Mouse (Mus musculus) hindlimb bud, embryonic 11.5 days (tissue): ENCODE data around the gene Fibp.
A peak's percentile ranks its signal among the peaks of the same experiment; 100 is the strongest.

Experiments
- DNase-seq: peaks from one replicate; pipeline ENCODE4 v3.0.0-alpha.2; 2012; ENCODE audit warnings: low read depth, low spot score; ENCODE audit errors: extremely low spot score

Fibp gene

GRCm38 (mm10) chr19:5463791-5464562, 3.6 kb downstream of the Fibp start:
- peak; percentile 66 for DNase-seq

DNA sequence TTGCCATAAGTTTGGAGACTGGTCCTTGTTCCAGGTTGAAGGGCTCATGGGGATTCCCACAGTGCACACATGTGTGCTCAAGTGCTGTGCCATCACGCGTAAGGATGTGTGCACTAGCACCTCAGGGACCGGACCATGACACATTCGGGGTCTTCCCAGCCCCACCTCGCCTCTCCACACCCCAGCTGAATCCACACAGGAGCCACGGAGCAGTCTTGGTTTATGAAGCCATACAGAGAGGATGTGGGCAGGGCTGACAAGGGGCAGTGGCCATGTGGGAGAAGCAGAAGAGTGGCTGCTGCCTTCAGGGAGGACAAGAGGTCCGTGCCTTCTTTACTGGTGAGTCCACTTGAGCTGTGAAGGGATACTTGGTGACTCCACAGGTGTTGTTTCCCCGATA, 4.6 kb downstream of the Fibp start:
- DNase-seq, result no peak

GRCm38 (mm10) chr19:5466916-5467500, 6.6 kb downstream of the Fibp start:
- no peak for DNase-seq

DNA sequence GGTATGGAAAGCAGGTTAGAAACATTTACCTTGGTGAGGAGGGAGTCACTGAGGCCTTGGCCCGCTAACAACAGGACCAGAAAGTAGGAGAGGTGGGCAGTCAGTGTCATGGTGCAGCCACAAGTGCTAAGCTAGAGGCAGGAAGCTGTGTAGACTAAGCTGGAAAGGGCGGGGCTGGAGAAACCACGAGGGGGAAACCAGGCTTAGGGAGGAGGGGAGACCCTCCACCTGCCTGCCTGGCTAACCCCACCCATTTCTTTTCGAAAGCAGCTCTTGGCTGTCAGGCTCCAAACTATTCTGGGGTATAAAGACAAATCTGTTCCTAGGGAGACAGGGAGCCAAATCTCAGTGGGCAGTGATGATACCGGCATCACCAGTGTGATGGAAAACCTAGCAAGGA, 8.0 kb downstream of the Fibp start, which contains the start of gene Ctsw:
Gene Ctsw, minus strand, starts transcription at position 134 of the 400 bp plus-strand sequence.
- no peak for DNase-seq

GRCm38 (mm10) chr19:5471846-5472245, 11.4 kb downstream of the Fibp start:
- no peak for DNase-seq

- no peak for DNase-seq
Measured at GRCm38 (mm10) chr19:5472857-5473256, 12.4 kb downstream of the Fibp start.

DNA sequence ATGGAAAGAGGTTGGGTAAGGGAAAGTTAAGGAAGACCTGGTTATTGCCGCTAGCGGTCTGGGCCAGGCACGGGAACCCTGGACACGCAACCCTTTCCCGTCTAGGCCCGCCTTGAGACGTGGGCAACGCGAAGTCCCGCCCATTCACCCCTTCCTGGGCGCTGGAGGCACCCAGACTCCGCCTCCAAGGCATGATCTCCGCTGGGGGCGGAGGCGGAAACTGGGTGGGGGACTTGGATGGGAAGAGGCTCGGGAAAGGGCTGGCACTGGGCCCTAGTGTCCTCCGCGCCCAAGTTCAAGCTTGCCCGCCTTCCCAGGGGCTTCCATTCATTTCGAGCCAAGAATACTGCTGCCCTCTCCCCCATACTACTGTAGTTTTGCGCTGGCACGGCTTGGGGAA, 13.3 kb downstream of the Fibp start, which contains the start of gene Efemp2:
Gene Efemp2, plus strand, starts transcription at position 235 of the 400 bp plus-strand sequence.
- DNase-seq, result no peak

DNA sequence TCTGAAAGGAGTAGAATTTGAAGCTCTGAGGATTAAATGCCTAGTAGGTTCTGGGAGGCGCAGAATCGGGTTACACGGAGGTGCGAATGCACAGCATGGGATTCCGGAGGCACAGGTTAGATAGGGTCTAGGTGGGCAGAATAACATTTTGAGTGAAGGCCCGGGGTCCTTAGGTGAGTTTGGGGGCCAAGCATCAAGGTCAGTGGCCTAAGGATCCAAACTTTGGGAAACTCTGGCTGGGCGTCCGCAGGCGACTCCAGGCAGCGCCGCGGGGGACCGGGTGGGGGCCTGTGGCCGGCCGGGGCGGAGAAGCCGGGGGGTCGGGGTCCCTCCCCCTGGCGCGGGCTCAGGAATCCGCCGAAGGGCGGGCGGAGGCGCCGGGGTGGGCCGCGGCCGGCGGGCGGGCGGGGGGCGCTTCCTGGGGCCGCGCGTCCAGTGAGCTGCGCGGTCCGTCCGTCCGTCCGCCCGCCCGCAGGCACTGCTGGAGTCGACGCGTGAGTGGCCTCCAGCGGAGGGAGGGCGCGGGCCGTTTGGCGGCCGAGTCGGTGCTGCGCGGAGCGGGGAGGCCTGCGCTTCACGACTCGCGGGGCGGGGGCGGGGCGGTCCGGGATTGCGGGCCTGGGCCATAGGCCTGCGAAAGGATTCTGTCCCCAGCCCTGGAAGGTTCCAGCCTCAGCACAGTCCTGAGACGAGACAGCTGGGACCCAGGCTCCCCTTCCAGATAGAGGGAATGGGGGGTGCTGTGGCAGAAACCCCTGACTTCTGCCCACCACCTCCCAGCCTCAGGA, 14.1 kb downstream of the Fibp start:
- DNase-seq, result no peak

GRCm38 (mm10) chr19:5475069-5475714, 14.8 kb downstream of the Fibp start:
- DNase-seq, result no peak

GRCm38 (mm10) chr19:5477004-5477667, 16.7 kb downstream of the Fibp start:
- DNase-seq, result no peak

GRCm38 (mm10) chr19:5477668-5478300, 17.4 kb downstream of the Fibp start:
- DNase-seq, result no peak

DNA sequence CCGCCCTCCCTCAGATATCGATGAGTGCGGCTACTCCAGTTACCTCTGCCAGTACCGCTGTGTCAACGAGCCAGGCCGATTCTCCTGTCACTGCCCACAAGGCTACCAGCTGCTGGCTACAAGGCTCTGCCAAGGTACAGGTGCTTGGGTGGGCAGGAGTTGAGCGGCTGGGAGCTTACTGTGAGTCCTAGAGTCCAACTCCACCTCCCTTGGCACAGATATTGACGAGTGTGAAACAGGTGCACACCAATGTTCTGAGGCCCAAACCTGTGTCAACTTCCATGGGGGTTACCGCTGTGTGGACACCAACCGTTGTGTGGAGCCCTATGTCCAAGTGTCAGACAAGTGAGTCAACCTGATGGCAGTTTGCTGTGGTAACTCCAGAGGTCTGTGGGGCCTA, 19.6 kb downstream of the Fibp start:
- no peak for DNase-seq

DNA sequence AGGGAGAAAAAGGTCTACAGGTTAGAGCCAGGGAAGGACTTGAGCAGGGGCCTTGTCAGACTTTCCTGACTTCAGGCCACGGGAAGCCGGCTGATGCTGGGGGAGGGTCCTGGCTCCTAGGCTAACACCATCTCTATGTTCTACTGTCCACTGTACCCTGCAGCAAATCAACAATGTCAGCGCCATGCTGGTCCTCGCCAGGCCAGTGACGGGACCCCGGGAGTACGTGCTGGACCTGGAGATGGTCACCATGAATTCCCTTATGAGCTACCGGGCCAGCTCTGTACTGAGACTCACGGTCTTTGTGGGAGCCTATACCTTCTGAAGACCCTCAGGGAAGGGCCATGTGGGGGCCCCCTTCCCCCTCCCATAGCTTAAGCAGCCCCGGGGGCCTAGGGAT, 21.0 kb downstream of the Fibp start:
- no peak for DNase-seq

DNA sequence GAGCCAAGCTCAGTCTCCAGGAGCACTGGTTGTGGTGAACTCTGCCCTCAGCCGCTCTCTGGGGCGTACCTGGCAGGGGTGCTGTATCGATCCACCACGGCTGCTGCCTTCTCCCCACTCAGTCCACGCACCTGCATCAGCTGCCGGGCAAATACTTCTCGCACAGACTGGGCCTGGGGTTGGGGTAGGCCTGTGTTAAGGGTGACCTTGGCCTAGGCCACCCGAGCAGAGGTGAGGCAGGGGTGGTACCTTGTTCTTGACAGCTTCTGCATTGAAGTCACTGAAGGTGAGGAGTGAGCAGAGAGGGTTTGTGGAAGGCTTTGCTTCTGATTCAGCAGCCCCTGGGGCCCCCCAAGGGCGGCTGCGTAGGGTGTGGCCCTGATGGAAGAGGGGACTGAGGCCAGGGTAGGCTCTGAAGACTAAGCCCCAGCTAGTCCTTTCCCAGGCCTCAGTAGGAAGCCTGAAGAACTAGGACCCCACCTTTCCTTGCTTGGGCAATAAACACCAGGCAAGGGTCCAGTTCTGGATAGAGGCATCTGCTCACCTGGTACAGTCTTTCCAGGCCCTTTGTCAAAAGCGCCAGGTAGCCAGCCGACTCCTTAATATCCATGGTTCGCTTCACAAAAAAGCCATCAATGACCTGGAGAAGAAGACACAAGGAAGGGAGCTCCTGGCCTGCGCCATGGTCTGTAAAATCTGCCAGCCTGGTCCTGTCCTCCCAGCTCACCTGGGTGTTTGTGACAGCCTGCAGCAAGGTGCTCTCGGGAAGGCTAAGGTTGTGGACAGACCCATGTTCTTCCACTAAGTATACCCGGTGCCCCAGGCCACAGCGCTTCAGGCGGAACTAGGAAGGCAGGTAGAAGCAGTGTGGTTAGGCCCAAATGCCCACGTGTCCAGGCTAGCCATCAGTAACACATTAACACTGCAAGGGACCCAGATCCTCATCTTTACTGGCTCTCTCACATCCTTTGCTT, 23.3 kb downstream of the Fibp start:
- no peak for DNase-seq

GRCm38 (mm10) chr19:5484496-5484895, 24.1 kb downstream of the Fibp start:
- no peak for DNase-seq

DNA sequence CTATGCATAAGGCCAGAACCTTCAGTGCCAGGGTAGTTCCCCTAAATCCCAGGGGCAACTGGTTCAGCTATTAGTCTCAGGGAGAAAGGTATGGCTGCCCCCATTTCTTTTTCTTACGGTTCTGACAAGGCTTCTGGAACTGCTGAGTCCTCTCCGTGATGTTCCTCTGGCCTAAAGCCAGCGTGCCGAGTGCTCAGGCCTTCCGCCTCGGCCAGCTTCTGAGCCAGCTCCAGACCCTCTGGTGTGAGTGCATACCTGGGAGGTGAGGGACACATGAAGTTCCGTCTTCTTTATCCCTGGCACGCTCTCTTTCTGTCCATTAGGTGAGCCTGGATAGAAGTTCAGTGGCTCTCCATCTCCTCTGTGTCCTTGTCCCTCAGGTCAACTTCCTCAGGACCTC, 25.0 kb downstream of the Fibp start:
- no peak for DNase-seq

DNA sequence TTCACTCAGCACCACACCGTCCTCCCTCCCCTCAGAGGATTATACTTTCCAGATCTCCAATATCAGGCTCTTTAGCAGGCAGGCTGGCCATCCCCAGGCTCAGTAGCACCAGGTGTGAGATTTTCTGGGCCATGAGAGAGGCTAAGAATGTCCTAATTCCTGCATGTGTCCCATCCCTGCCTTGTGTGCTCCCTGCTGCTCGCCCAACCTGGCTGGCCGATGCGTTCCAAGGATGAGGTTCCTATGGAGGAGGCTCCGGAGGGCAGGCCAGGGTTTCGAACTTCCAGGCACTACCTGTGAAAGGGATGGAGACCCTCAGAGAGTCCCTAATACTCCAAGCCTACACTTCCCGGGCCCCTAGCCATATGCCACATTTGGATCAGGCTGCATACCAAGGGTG, 25.4 kb downstream of the Fibp start:
- DNase-seq, result no peak

GRCm38 (mm10) chr19:5486286-5486685, 25.9 kb downstream of the Fibp start:
- DNase-seq, result no peak

GRCm38 (mm10) chr19:5486771-5487170, 26.4 kb downstream of the Fibp start:
- DNase-seq, result no peak
